Mouse (Mus musculus) thymus, adult 2 months (tissue): ENCODE measurements around the gene Rngtt.

Source experiments
- CTCF ChIP-seq: fragments of 200-500 bp; IDR thresholded peaks from 2 replicates; pipeline ENCODE4 v1.5.1; 2012; ENCODE audit warnings: mild to moderate bottlenecking, control low read depth, low read length, moderate library complexity, borderline replicate concordance; ENCODE audit not compliant: control insufficient read depth, poor library complexity, insufficient read depth; ENCODE audit errors: extremely low read depth
- POLR2A ChIP-seq: fragments of 200-500 bp; IDR thresholded peaks from 2 replicates; pipeline ENCODE4 v1.6.1; 2012; ENCODE audit warnings: mild to moderate bottlenecking, low read length, control low read depth, moderate library complexity; ENCODE audit not compliant: control insufficient read depth, poor library complexity, insufficient read depth; ENCODE audit errors: extremely low read depth

DNA sequence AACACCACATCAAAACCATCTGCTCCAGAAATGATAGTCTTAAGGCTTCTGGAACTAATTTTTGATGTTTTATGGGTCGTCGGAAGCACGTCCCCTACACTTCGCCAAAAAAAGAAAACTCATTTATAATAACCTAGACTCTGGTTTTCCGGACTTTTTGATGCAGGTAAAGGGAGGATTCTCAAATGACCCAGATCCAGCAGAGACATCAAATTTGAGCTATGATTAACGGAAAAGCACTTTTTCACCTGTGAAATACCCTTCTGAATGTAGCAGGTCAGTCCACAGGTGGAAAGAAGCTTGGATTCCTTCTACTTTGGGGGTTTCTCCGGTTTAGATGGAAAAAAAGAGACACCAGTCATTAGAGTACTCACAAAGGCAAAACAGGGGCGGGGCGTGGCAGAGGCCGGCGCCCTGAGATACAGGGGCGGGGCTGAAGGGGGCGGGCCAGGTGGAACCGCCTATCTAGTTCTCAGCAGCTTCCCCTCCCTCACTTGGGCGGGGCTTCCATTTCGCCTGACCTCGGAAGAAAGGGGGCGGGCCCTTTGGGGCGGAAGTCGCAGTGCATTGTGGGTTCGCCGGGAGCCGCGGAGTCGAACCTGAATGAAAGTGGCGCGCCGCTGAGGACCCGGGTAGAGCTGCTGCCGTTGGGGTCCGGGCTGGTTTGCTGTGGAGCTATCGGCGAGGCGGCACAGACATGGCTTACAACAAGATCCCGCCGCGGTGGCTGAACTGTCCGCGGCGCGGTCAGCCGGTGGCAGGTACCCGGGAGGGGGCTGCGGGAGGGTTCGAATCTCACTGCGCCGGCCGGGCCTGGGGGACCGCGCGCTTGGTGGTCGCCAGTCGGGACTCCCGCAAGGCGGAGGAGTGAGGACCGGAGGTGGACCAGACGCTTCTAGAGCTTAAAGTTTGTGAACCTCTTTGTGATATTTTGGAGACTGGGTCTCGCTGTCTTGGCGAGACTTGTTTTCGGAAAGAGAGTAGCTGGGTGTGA lies at the start of gene Rngtt:
- TF ChIP-seq CTCF (no peak), POLR2A (peak; percentile 79)
